Mouse (Mus musculus): Measurements from ENCODE around the gene Tmem156.

DNA sequence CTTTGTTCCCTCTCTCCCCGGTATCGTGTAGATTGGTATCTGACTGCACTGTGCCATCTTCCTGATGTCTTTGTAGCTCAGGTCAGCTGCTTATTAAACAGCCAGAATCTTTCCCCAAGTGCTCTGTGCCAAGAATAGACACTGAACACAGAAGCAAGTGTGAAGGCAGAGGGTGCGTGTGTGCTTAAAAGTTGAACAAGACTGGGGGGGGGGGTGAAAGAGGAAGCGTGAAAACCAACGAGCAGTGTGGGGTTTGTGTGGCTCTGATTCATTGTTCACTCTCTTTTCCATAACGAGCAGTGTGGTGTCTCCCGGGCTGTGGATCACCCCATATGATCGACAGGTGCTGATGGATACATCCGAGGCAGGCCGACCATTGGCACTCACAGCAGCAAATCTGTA lies 10.7 kb upstream of the Tmem156 start:
- no peak for TF ChIP-seq CTCF (IDR thresholded peaks at IDR 0.05 in 2 of 3, conservative IDR thresholded peaks at IDR 0.05 in 1 of 3; ENCODE audit: control insufficient read depth in 1 of 3, insufficient read depth in 1 of 3, low read depth in 2 of 3, low read length in 3 of 3, poor library complexity in 1 of 3, severe bottlenecking in 1 of 3)
- TF ChIP-seq POLR2A (IDR thresholded peaks at IDR 0.05; ENCODE audit: control insufficient read depth in 1 of 2, insufficient read depth in 1 of 2, low read depth in 1 of 2, low read length in 2 of 2, poor library complexity in 1 of 2): no peak
- no peak for TF ChIP-seq MAX (IDR thresholded peaks at IDR 0.05; ENCODE audit: low read length)
- no peak for TF ChIP-seq USF1 (IDR thresholded peaks at IDR 0.05; ENCODE audit: low read depth, low read length)
- TF ChIP-seq MAFK (IDR thresholded peaks at IDR 0.05; ENCODE audit: borderline replicate concordance, low read depth, low read length): no peak
- TF ChIP-seq GABPA (IDR thresholded peaks at IDR 0.05; ENCODE audit: low read depth, low read length): no peak
- TF ChIP-seq TCF12 (IDR thresholded peaks at IDR 0.05; ENCODE audit: low read depth, low read length): no peak
- no peak for TF ChIP-seq E2F4 (IDR thresholded peaks at IDR 0.05; ENCODE audit: borderline replicate concordance, low read depth, low read length)
- no peak for TF ChIP-seq SIN3A (IDR thresholded peaks at IDR 0.05; ENCODE audit: low read length)
- TF ChIP-seq ZMIZ1 (IDR thresholded peaks at IDR 0.05; ENCODE audit: low read depth, low read length): no peak
- TF ChIP-seq TAL1 (IDR thresholded peaks at IDR 0.05; ENCODE audit: low read length): no peak
- no peak for TF ChIP-seq UBTF (IDR thresholded peaks at IDR 0.05; ENCODE audit: borderline replicate concordance, insufficient read depth, low read depth, low read length)

Measured in MEL (cell line).